Mouse (Mus musculus): ENCODE measurements around the gene Zc3h12c. TPM values are rescaled to one million over a fixed set of nuclear protein-coding genes. Genes with fewer than 3 reads are reported as not detected.

The Zc3h12c gene
- polyA plus RNA-seq, 1 experiment from 2014 or later, result 10.9 TPM

GRCm38 (mm10) chr9:52102060-52102844 lies 66.1 kb downstream of the Zc3h12c start:
- no peak for ATAC-seq (ENCODE audit: low FRiP score, low TSS enrichment)
- Histone ChIP-seq H3K4me2 (ENCODE audit: low read length) (no peak overlapping the region), H3K27me3 (ENCODE audit: control insufficient read depth, insufficient read depth, low read length) (no peaks in the 10 kb centered on the region), H3K4me1 (ENCODE audit: control insufficient read depth, insufficient read depth, low read length) (no peaks in the 10 kb centered on the region), H3K9me3 (ENCODE audit: control insufficient read depth, low read length) (no peaks in the 10 kb centered on the region), H3K4me3 (replicated peaks; ENCODE audit: low read depth, low read length) (no peak overlapping the region), H3K36me3 (ENCODE audit: control insufficient read depth, insufficient read depth, low read length) (no peaks in the 10 kb centered on the region), H3K9ac (replicated peaks; ENCODE audit: low read length) (no peak overlapping the region), H3K27ac (replicated peaks; ENCODE audit: low read depth, low read length) (no peak overlapping the region; the same call in 1 of the 2 replicates)
- DNase-seq, result peak; percentile 49
- 66% methylated on average over 13 of the region's 13 CpGs for WGBS

- no peaks in the 10 kb centered on the region for H3K4me1 ChIP-seq (ENCODE audit: control insufficient read depth, insufficient read depth, low read length)
These were observed 67.9 kb downstream of the Zc3h12c start for GRCm38 (mm10) chr9:52100426-52100825.

DNA sequence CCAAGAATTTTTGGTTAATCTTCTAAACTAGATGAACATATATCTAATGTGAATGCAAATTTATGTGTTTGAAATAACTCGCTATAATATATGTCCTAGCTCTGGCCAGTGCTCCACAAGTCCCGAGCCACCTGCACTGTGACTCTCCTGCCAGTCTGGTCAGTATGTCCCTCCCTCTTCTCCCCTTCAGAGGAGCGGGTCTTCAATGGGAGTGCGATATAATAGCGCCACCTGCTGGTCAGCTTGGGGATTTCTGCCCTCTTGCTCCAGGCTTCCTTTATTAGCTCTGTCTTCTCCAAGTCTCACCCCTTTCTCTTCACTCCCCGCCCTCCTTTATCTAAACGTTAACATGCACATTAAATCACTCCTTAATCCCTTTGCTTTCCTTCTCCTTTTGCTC lies 69.8 kb downstream of the Zc3h12c start:
- H3K4me2 ChIP-seq (ENCODE audit: low read length), result no peak overlapping the region
- H3K9me3 ChIP-seq (ENCODE audit: control insufficient read depth, low read length), result no peaks in the 10 kb centered on the region
- ATAC-seq (ENCODE audit: low FRiP score, low TSS enrichment) (peak; percentile 58; the same call in 1 of the 2 replicates), DNase-seq (peak; percentile 88)
- no peak overlapping the region for H3K4me3 ChIP-seq (replicated peaks; ENCODE audit: low read depth, low read length)
- no peaks in the 10 kb centered on the region for H3K36me3 ChIP-seq (ENCODE audit: control insufficient read depth, insufficient read depth, low read length)
- H3K9ac ChIP-seq (replicated peaks; ENCODE audit: low read length), result no peak overlapping the region
- no peaks in the 10 kb centered on the region for H3K4me1 ChIP-seq (ENCODE audit: control insufficient read depth, insufficient read depth, low read length)
- no peaks in the 10 kb centered on the region for H3K27me3 ChIP-seq (ENCODE audit: control insufficient read depth, insufficient read depth, low read length)
- WGBS, result under 1% methylated on average over 7 of the region's 7 CpGs
- no peak overlapping the region for H3K27ac ChIP-seq (replicated peaks; ENCODE audit: low read depth, low read length)

More at GRCm38 (mm10) chr9:52100426-52100825, 67.9 kb downstream of the Zc3h12c start:
- Histone ChIP-seq H3K9ac (replicated peaks; ENCODE audit: low read length) (no peak overlapping the region), H3K27me3 (ENCODE audit: control insufficient read depth, insufficient read depth, low read length) (no peaks in the 10 kb centered on the region), H3K9me3 (ENCODE audit: control insufficient read depth, low read length) (no peaks in the 10 kb centered on the region), H3K4me2 (ENCODE audit: low read length) (no peak overlapping the region), H3K36me3 (ENCODE audit: control insufficient read depth, insufficient read depth, low read length) (no peaks in the 10 kb centered on the region), H3K27ac (replicated peaks; ENCODE audit: low read depth, low read length) (no peak overlapping the region), H3K4me3 (replicated peaks; ENCODE audit: low read depth, low read length) (no peak overlapping the region)
- DNase-seq (no peak), ATAC-seq (ENCODE audit: low FRiP score, low TSS enrichment) (no peak)
- WGBS, result 91% methylated on average over 14 of the region's 14 CpGs

DNA sequence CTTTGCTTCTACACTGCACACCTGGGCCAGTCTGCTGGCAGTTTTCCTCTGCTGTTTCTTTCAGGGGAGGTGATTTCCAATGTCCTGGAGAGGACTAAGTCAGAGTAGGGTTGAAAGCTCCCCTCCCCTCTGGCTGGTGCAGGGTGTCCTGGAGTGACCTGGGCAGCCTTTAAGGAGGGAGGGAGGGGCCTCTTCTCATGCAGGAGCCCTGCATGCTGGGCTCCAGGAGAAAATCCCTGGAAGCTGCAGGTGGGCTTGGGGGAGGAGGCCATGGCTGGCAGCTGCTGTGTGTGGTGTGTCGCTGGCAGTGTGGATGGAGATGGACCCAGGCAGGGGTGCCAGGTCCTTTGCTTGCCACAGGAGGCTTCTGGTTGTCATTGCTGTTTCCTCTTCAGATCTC lies 71.0 kb downstream of the Zc3h12c start:
- Histone ChIP-seq H3K27me3 (ENCODE audit: control insufficient read depth, insufficient read depth, low read length) (no peaks in the 10 kb centered on the region), H3K36me3 (ENCODE audit: control insufficient read depth, insufficient read depth, low read length) (no peaks in the 10 kb centered on the region), H3K9ac (replicated peaks; ENCODE audit: low read length) (no peak overlapping the region), H3K4me3 (replicated peaks; ENCODE audit: low read depth, low read length) (no peak overlapping the region), H3K27ac (replicated peaks; ENCODE audit: low read depth, low read length) (no peak overlapping the region), H3K9me3 (ENCODE audit: control insufficient read depth, low read length) (no peaks in the 10 kb centered on the region), H3K4me1 (ENCODE audit: control insufficient read depth, insufficient read depth, low read length) (no peaks in the 10 kb centered on the region), H3K4me2 (ENCODE audit: low read length) (no peak overlapping the region)
- ATAC-seq (ENCODE audit: low FRiP score, low TSS enrichment), result no peak
- no peak for DNase-seq
- 29% methylated on average over 1 of the region's 1 CpGs for WGBS

GRCm38 (mm10) chr9:52095666-52096065 lies 72.7 kb downstream of the Zc3h12c start:
- no peaks in the 10 kb centered on the region for H3K4me1 ChIP-seq (ENCODE audit: control insufficient read depth, insufficient read depth, low read length)
- no peak overlapping the region for H3K27ac ChIP-seq (replicated peaks; ENCODE audit: low read depth, low read length)
- H3K9ac ChIP-seq (replicated peaks; ENCODE audit: low read length), result no peak overlapping the region
- H3K27me3 ChIP-seq (ENCODE audit: control insufficient read depth, insufficient read depth, low read length), result no peaks in the 10 kb centered on the region
- ATAC-seq (ENCODE audit: low FRiP score, low TSS enrichment) (no peak), DNase-seq (no peak)
- no peak overlapping the region for H3K4me3 ChIP-seq (replicated peaks; ENCODE audit: low read depth, low read length)
- H3K4me2 ChIP-seq (ENCODE audit: low read length), result no peak overlapping the region
- no peaks in the 10 kb centered on the region for H3K36me3 ChIP-seq (ENCODE audit: control insufficient read depth, insufficient read depth, low read length)
- H3K9me3 ChIP-seq (ENCODE audit: control insufficient read depth, low read length), result no peaks in the 10 kb centered on the region
- WGBS, result 88% methylated on average over 3 of the region's 3 CpGs

GRCm38 (mm10) chr9:52094471-52094980 lies 73.8 kb downstream of the Zc3h12c start:
- H3K27ac ChIP-seq (replicated peaks; ENCODE audit: low read depth, low read length), result no peak overlapping the region
- no peaks in the 10 kb centered on the region for H3K9me3 ChIP-seq (ENCODE audit: control insufficient read depth, low read length)
- H3K36me3 ChIP-seq (ENCODE audit: control insufficient read depth, insufficient read depth, low read length), result no peaks in the 10 kb centered on the region; the same call in 1 of the 2 replicates
- no peak for ATAC-seq (ENCODE audit: low FRiP score, low TSS enrichment)
- no peak overlapping the region for H3K4me2 ChIP-seq (ENCODE audit: low read length)
- no peaks in the 10 kb centered on the region for H3K4me1 ChIP-seq (ENCODE audit: control insufficient read depth, insufficient read depth, low read length)
- no peak overlapping the region for H3K9ac ChIP-seq (replicated peaks; ENCODE audit: low read length)
- H3K27me3 ChIP-seq (ENCODE audit: control insufficient read depth, insufficient read depth, low read length), result no peaks in the 10 kb centered on the region
- no peak overlapping the region for H3K4me3 ChIP-seq (replicated peaks; ENCODE audit: low read depth, low read length)
- DNase-seq, result no peak
- 90% methylated on average over 10 of the region's 10 CpGs for WGBS

DNA sequence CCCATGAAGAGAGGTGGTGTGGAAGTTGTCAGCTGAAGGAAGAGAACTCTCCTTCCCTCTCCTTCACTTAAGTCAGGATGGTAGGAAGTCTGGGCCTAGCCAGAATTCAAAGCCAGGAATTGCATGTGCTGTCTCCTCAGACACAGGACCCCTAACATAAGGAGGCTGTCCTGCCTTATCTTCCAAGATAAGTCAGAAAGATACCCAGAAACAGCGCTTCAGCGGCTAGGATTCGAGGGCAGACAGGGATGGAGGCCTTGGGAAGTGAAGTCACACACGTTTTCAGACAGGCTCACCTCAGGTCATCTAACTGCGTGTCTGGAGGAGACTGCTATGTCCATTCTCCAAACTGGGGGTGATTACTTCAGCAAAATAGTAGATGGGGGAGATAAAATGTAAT lies 74.4 kb downstream of the Zc3h12c start:
- H3K4me2 ChIP-seq (ENCODE audit: low read length), result no peak overlapping the region
- no peaks in the 10 kb centered on the region for H3K4me1 ChIP-seq (ENCODE audit: control insufficient read depth, insufficient read depth, low read length)
- H3K4me3 ChIP-seq (replicated peaks; ENCODE audit: low read depth, low read length), result no peak overlapping the region
- H3K27ac ChIP-seq (replicated peaks; ENCODE audit: low read depth, low read length), result no peak overlapping the region
- DNase-seq, result no peak
- H3K27me3 ChIP-seq (ENCODE audit: control insufficient read depth, insufficient read depth, low read length), result no peaks in the 10 kb centered on the region
- 92% methylated on average over 5 of the region's 5 CpGs for WGBS
- H3K36me3 ChIP-seq (ENCODE audit: control insufficient read depth, insufficient read depth, low read length), result no peaks in the 10 kb centered on the region; the same call in 1 of the 2 replicates
- no peaks in the 10 kb centered on the region for H3K9me3 ChIP-seq (ENCODE audit: control insufficient read depth, low read length)
- no peak overlapping the region for H3K9ac ChIP-seq (replicated peaks; ENCODE audit: low read length)
- ATAC-seq (ENCODE audit: low FRiP score, low TSS enrichment), result no peak

DNA sequence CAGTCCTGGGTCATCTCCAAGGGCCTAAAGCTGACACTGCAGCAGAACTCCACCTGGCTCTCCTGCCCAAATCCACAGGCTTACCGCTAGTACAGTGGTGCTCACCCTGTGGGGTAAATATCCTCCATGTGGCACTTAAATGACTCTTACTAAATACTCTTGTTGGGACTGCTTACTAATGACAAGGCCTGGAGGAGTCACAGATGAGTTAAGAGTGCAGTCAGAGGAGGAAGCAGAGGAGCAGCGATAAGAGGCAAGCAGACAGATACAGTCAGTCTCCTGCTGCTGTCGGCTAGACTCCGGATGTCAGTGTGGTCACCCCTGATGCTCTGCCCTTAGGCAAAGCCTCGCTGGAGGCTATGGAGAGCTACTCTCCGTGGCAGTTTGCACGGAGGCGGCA lies 75.3 kb downstream of the Zc3h12c start:
- 71% methylated on average over 8 of the region's 8 CpGs for WGBS
- Histone ChIP-seq H3K27me3 (ENCODE audit: control insufficient read depth, insufficient read depth, low read length) (no peaks in the 10 kb centered on the region), H3K4me1 (ENCODE audit: control insufficient read depth, insufficient read depth, low read length) (no peaks in the 10 kb centered on the region), H3K36me3 (ENCODE audit: control insufficient read depth, insufficient read depth, low read length) (peaks cover 1% of the 10 kb centered on the region; the same call in 1 of the 2 replicates), H3K4me3 (replicated peaks; ENCODE audit: low read depth, low read length) (no peak overlapping the region), H3K4me2 (ENCODE audit: low read length) (no peak overlapping the region), H3K27ac (replicated peaks; ENCODE audit: low read depth, low read length) (no peak overlapping the region), H3K9ac (replicated peaks; ENCODE audit: low read length) (no peak overlapping the region), H3K9me3 (ENCODE audit: control insufficient read depth, low read length) (no peaks in the 10 kb centered on the region)
- no peak for ATAC-seq (ENCODE audit: low FRiP score, low TSS enrichment)
- DNase-seq, result no peak

- no peaks in the 10 kb centered on the region for H3K4me1 ChIP-seq (ENCODE audit: control insufficient read depth, insufficient read depth, low read length)
- no peak overlapping the region for H3K9ac ChIP-seq (replicated peaks; ENCODE audit: low read length)
- ATAC-seq (ENCODE audit: low FRiP score, low TSS enrichment), result no peak
- peaks cover 9% of the 10 kb centered on the region for H3K36me3 ChIP-seq (ENCODE audit: control insufficient read depth, insufficient read depth, low read length)
- H3K4me2 ChIP-seq (ENCODE audit: low read length), result no peak overlapping the region
- H3K27me3 ChIP-seq (ENCODE audit: control insufficient read depth, insufficient read depth, low read length), result no peaks in the 10 kb centered on the region
- no peaks in the 10 kb centered on the region for H3K9me3 ChIP-seq (ENCODE audit: control insufficient read depth, low read length)
- 91% methylated on average over 5 of the region's 5 CpGs for WGBS
- no peak for DNase-seq
- H3K27ac ChIP-seq (replicated peaks; ENCODE audit: low read depth, low read length), result no peak overlapping the region
- H3K4me3 ChIP-seq (replicated peaks; ENCODE audit: low read depth, low read length), result no peak overlapping the region
These were observed 76.1 kb downstream of the Zc3h12c start for GRCm38 (mm10) chr9:52092311-52092710.

All from midbrain, embryonic 14.5 days (tissue).